Mouse (Mus musculus) T-helper 2 cell (primary cell): ENCODE results near the gene Rpain.

Experiments used
- in situ Hi-C: fragments of 300-600 bp; cut with MboI, MseI; formaldehyde crosslinking; loops from one replicate; pipeline ENCODE4 v1.15.1; 2025; ENCODE audit warnings: high pct_unique_total_duplicates

Gene Rpain

GRCm38 (mm10) chr11:71001167-71001566 lies 31.2 kb downstream of the Rpain start:
- in situ Hi-C loops = loop anchor here (25.0 kb wide), 2 partner anchors 1211 to 1436 kb away; partner anchors contain the start of genes 4933427D14Rik, Ggt6, Gm43951 and Med31

DNA sequence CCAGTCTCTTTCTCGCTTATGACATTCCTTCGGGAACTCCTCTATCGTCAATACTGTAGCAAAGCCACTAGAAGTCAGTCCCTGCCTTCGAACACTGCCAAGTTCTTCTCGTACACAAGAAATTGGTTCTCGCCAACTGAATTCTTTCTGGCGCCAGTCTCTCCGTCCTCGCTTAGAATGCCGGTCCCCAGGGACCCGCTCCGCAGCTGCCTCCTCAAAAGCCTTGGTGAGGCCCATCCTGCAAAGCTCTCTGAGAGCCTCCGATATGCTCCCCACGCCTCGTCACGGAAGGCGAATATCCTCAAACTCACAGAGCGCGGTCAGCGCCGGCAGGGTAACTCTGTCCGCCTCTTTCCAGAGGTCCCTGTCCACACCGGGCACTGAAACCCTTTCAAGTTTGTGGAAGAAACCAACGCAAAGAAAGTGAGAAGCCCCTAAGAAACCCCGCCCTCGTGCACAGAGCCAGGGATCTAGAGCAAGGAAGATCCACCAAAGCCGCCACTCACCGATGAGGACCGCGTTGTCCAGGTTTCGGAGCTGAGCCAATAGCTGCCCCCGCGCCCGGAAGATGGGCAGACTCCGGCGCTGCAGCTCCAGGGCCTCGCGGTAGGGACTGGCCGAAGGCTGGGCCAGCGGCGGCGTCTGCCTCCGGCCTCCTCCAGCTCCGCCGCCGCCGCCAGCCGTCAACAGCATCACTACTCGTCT lies 33.8 kb downstream of the Rpain start:
- in situ Hi-C loops = loop anchor here (25.0 kb wide), 2 partner anchors 1209 to 1434 kb away; partner anchors contain the start of genes 4933427D14Rik, Ggt6, Gm43951 and Med31

- in situ Hi-C loops = loop anchor here (25.0 kb wide), 2 partner anchors 1208 to 1433 kb away; partner anchors contain the start of genes 4933427D14Rik, Ggt6, Gm43951 and Med31
Measured at GRCm38 (mm10) chr11:71004316-71004773, 34.3 kb downstream of the Rpain start, which contains the start of gene Dhx33. Gene Dhx33 (minus strand): TSS chr11:71004437.

DNA sequence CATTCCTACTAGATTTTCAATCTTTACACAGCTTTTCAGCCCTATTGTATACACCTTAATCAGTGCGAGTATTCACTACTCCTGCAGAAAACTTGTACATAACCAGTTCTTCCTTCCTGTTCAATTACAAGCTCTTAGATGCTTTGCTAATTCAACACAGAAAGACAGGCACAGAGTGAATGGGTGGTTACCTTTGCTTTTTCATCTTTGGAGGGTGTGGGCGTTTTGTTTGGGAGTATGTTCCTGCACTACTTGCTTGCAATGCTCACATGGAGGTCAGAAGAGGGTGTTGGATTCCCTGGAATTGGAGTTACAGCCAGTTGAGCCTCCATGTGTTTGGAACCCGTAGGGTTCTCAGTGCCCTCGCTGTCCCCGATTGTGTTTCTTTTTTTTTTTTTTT lies 35.0 kb downstream of the Rpain start:
- in situ Hi-C loops = loop anchor here (25.0 kb wide), 2 partner anchors 1207 to 1432 kb away; partner anchors contain the start of genes 4933427D14Rik, Ggt6, Gm43951 and Med31

GRCm38 (mm10) chr11:71007026-71007425 lies 37.0 kb downstream of the Rpain start:
- in situ Hi-C loops = loop anchor here (25.0 kb wide), 2 partner anchors 1205 to 1430 kb away; partner anchors contain the start of genes 4933427D14Rik, Ggt6, Gm43951 and Med31

DNA sequence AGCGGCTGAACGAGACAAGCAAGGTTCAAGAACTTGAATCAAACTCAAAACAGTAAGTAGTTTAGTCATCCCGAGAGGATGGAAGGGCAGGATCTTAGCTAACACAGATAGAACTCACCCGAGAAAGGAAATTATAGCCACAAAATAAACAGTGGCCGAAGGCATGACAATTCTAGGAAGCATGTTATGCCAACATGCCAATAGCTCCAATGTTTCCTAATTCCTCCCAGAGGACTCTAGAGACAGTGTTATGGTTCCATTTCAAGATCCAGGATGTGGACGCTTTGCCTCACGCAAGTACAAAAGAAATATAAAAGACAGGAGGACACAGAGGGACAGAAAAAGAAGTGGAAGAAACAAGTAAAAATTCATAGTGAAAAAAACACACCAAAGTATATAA lies 37.8 kb downstream of the Rpain start:
- in situ Hi-C loops = loop anchor here (25.0 kb wide), 2 partner anchors 1204 to 1429 kb away; partner anchors contain the start of genes 4933427D14Rik, Ggt6, Gm43951 and Med31

DNA sequence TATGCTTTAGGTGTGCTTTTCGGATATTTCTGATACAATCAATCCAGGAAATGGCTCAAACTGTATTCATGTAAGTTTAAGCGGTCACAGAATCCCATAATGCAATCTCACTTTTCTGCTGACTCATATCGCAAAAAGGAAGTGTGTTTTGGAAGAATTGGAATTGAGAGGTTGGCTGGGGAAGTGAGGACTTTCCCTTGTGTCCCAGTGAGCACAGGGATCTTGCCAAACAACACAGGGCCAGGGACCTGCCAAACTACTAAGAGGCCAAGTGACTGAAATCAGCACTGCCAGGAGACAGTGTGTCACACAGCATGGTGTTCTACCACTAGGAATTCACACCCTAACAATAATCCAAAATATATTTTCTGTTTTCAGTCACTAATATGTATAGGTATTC lies 38.3 kb downstream of the Rpain start:
- in situ Hi-C loops = loop anchor here (25.0 kb wide), 2 partner anchors 1204 to 1429 kb away; partner anchors contain the start of genes 4933427D14Rik, Ggt6, Gm43951 and Med31

- in situ Hi-C loops = loop anchor here (25.0 kb wide), 2 partner anchors 1200 to 1425 kb away; partner anchors contain the start of genes 4933427D14Rik, Ggt6, Gm43951 and Med31
Measured at GRCm38 (mm10) chr11:71012743-71013142, 42.7 kb downstream of the Rpain start.

DNA sequence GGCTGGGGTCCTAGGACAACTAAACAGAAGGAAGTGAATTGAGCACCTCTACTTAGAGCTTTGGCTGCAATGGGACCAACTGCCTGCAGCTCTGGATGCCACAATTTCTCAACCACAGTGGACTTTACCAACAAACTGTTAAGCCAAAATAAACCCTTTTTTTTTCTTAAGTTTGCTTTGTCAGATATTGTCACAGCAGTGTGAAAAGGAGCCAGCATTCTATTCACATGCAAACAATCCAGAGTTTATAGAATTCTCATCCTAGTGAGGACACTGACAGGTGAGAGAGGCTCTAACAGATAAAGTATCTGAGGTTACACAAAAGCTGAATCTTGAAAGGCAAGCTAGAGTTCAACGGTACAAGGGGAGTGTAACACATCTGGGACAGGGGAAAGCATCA lies 47.0 kb downstream of the Rpain start:
- in situ Hi-C loops = loop anchor here (25.0 kb wide), 2 partner anchors 1195 to 1420 kb away; partner anchors contain the start of genes 4933427D14Rik, Ggt6, Gm43951 and Med31

DNA sequence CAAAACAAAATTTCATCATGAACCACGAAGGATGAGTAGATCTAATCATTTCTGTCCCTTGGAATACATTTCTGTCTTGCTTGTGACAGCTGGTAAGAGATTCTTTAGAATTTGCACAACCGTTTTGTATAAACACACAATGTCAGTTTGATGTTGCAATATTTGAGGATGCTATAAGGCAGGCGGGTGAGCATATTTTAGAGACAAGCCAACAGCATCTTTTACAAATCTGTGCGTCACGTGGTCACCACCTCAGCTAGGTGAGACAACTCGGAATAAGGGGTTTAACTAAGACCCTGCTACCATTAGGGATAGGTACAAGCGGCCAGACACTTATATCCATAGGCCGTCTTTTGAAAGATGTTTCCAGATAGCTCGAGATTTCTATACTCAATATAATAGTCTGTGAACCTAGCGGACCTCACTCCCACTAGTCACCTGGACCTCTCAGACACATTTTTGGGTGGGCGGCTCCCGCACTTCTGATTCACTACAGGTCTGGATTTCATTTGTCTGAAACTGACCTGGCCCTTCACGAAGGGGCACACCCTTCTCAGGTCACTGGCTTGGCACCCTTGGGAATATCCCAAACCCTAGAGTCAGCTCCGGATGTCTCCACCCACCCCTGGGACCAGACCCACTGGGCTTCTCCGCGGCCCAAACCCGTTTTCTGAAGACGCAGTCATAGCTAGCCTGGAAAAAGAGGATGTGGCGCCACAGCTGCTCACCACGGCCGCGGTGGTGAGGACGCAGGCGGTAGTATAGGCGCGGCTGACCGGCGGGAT lies 48.6 kb downstream of the Rpain start:
- in situ Hi-C loops = loop anchor here (25.0 kb wide), 2 partner anchors 1194 to 1419 kb away; partner anchors contain the start of genes 4933427D14Rik, Ggt6, Gm43951 and Med31

- in situ Hi-C loops = loop anchor here (25.0 kb wide), 2 partner anchors 1193 to 1418 kb away; partner anchors contain the start of genes 4933427D14Rik, Ggt6, Gm43951 and Med31
Measured at GRCm38 (mm10) chr11:71019201-71020068, 49.4 kb downstream of the Rpain start, which contains the start of the genes Mis12 and Derl2. Gene Mis12 (plus strand): TSS chr11:71019611. Gene Derl2 (minus strand): TSS chr11:71019841.
